8 mouse cellular contexts compared by ENCODE assay signal in the genomic region with DNA sequence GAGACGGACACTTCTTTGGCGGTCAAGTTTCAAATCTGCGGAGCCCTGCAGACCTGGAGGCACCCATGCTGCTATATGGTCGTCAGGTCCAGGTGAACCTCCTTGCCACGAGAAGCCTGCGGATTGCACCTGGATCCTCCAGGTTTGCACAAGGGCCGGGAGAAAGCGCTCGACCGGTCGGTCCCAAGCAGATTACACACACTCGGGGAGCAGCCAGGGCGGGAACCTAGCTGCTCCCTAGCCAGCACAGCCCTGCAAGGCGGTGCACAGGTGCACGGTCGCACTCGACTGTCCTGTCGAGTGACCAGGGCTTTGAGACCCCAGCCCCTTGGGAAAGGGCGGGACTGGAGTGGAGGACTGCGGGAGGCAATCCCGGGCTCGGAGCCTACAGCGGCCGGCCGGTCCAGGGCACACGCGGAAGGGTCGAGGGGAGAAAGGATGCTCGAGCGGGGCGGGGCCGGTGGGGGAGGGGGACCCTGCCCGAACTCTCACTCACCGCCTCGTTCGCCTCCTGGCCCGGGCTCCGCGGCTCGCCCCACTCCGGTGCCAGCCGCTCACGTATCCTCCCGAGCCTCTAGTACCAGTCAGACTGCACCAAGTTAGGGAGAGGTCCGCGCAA. TPM values are rescaled to one million over a fixed set of nuclear protein-coding genes. Genes with fewer than 3 reads are reported as not detected.
DNase-seq lines count a peak whose midpoint lies in the region; ATAC-seq lines count a peak whose summit lies in the region.

No protein-coding gene starts in this region.

- peak; percentile 61 for DNase-seq in cerebellum, adult 11-12 months
- DNase-seq in cerebellum, postnatal 4 days (ENCODE audit: low spot score in 2 of 2): no peak
- peak; percentile 23 for DNase-seq in right cerebral cortex, postnatal 25 days
- DNase-seq in right cerebral cortex, adult 18-20 months: no peak
- DNase-seq in midbrain, embryonic 11.5 days (ENCODE audit: low spot score, missing footprints): no peak
- no peak for DNase-seq in c-Kit-positive CD71-positive TER-119-positive erythroid progenitor cells, embryonic 14.5 days (ENCODE audit: low spot score)

- H3K4me3 ChIP-seq in kidney, embryonic 14.5 days (ENCODE audit: low read length): peak overlapping the region; percentile 98
- H3K4me3 ChIP-seq in midbrain, embryonic 11.5 days (ENCODE audit: low read depth, low read length): peak overlapping the region; percentile 93

- H3K36me3 ChIP-seq in kidney, embryonic 14.5 days (ENCODE audit: control insufficient read depth, insufficient read depth, low read length): no peaks in the 10 kb centered on the region
- H3K36me3 ChIP-seq in midbrain, embryonic 11.5 days (ENCODE audit: control insufficient read depth, insufficient read depth, low read length): 0 out of 2 replicates have a peak, but pooled peaks cover 3% of the 10 kb centered on the region

- H3K4me1 ChIP-seq in kidney, embryonic 14.5 days (ENCODE audit: control insufficient read depth, insufficient read depth, low read length): peaks cover 19% of the 10 kb centered on the region; the same call in 1 of the 2 replicates
- H3K4me1 ChIP-seq in midbrain, embryonic 11.5 days (ENCODE audit: control insufficient read depth, insufficient read depth, low read length): peaks cover 7% of the 10 kb centered on the region

- H3K4me2 ChIP-seq in kidney, embryonic 14.5 days (replicated peaks; ENCODE audit: low read depth, low read length): peak overlapping the region; percentile 89
- peak overlapping the region; percentile 90 for H3K4me2 ChIP-seq in midbrain, embryonic 11.5 days

- no peaks in the 10 kb centered on the region for H3K9me3 ChIP-seq in kidney, embryonic 14.5 days (ENCODE audit: control insufficient read depth, low read length)
- no peaks in the 10 kb centered on the region for H3K9me3 ChIP-seq in midbrain, embryonic 11.5 days (ENCODE audit: control insufficient read depth, low read length)

- peak overlapping the region; percentile 71; the same call in 1 of the 2 replicates for H3K27ac ChIP-seq in kidney, embryonic 14.5 days (ENCODE audit: low read depth, low read length)
- peak overlapping the region; percentile 30 for H3K27ac ChIP-seq in midbrain, embryonic 11.5 days (ENCODE audit: low read depth, low read length)

- H3K27me3 ChIP-seq in kidney, embryonic 14.5 days (ENCODE audit: control insufficient read depth, insufficient read depth, low read length): no peaks in the 10 kb centered on the region
- no peaks in the 10 kb centered on the region for H3K27me3 ChIP-seq in midbrain, embryonic 11.5 days (ENCODE audit: control insufficient read depth, insufficient read depth, low read length)

- peak overlapping the region; percentile 88 for H3K9ac ChIP-seq in kidney, embryonic 14.5 days (ENCODE audit: low read depth, low read length)
- H3K9ac ChIP-seq in midbrain, embryonic 11.5 days (ENCODE audit: low read length): peak overlapping the region; percentile 92

- WGBS in kidney, embryonic 14.5 days: under 1% methylated on average over 46 of the region's 46 CpGs
- WGBS in midbrain, embryonic 11.5 days: under 1% methylated on average over 37 of the region's 46 CpGs

- 0 out of 2 replicates have a peak, but pooled peaks have one; percentile 21 for ATAC-seq in erythroid progenitor cell, adult 5-6 weeks (replicated peaks; ENCODE audit: low FRiP score, poor library complexity, severe bottlenecking)
- ATAC-seq in kidney, embryonic 14.5 days (ENCODE audit: low FRiP score, low TSS enrichment): peak; percentile 59
- ATAC-seq in midbrain, embryonic 11.5 days (ENCODE audit: low FRiP score): peak; percentile 83

RNA-seq across cellular contexts. Expression of gene Mrtfa, which starts 0.4 kb away (rescaled TPM):
- total RNA-seq in erythroid progenitor cell, adult 5-6 weeks (2015; ENCODE audit: low replicate concordance): 11.5 and 14.3 TPM in 2 replicates
- total RNA-seq in erythroid progenitor cell, adult 5-6 weeks (2017; ENCODE audit: low replicate concordance): 3.5 and 9.0 TPM in 2 replicates
- 23.1 and 28.2 TPM in 2 replicates for polyA plus RNA-seq in kidney, embryonic 14.5 days (2014; fragmentation: Nextera tagmentation; extraction: Ambion mirVana)
- polyA plus RNA-seq in midbrain, embryonic 11.5 days (2014; fragmentation: Nextera tagmentation; extraction: Ambion mirVana): 20.7 and 21.8 TPM in 2 replicates

RNA-seq across cellular contexts. Expression of gene Mchr1, which starts 45.2 kb away (rescaled TPM):
- not detected in 2 replicates for total RNA-seq in erythroid progenitor cell, adult 5-6 weeks (2015; ENCODE audit: low replicate concordance)
- not detected in 2 replicates for total RNA-seq in erythroid progenitor cell, adult 5-6 weeks (2017; ENCODE audit: low replicate concordance)
- 0.71 and 1.0 TPM in 2 replicates for polyA plus RNA-seq in kidney, embryonic 14.5 days (2014; fragmentation: Nextera tagmentation; extraction: Ambion mirVana)
- polyA plus RNA-seq in midbrain, embryonic 11.5 days (2014; fragmentation: Nextera tagmentation; extraction: Ambion mirVana): 0.44 and 0.74 TPM in 2 replicates

Comparison
In these comparisons a context has a peak if more than half of its experiments do, and no peak if none do; other contexts are left out.
1. DNase-seq: peak in cerebellum, adult 11-12 months (single experiment) and right cerebral cortex, postnatal 25 days (single experiment); none in cerebellum, postnatal 4 days (0 of 2), right cerebral cortex, adult 18-20 months (single experiment), midbrain, embryonic 11.5 days (single experiment) and c-Kit-positive CD71-positive TER-119-positive erythroid progenitor cells, embryonic 14.5 days (single experiment).
2. ATAC-seq: peak in every context shown above with its lines; median percentile 83 in midbrain, embryonic 11.5 days; 59 in kidney, embryonic 14.5 days; 21 in erythroid progenitor cell, adult 5-6 weeks.